Mouse (Mus musculus) frontal cortex, postnatal 14 days (tissue): ENCODE results near the gene Clec9a.

ENCODE experiments used
- DNase-seq, 2 experiments: peaks; one replicate each; pipeline ENCODE4 v3.0.0; 2022; ENCODE audit warnings: low spot score in 2 of 2

Gene Clec9a

DNA sequence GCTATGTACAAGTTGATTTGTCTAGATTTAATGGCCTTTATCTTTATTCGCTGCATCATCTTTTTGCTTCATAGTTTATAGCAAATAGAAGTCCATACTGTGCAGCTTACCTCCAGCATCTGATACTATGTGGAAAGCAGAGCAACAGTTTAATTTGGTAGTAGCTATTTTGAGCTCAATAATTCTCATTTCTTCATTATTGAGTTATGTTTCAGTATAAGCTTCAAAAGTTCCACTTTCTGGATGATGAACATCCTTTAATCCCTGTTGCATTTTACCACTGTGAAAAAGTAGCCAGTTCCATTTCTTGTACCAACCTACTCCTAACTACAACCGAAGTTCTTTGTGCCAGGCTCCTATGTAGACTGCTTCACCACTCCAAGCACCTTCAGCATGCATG is at the start of gene Clec9a:
TSS of gene Clec9a (plus strand) at position 301 of the 400 bp plus-strand sequence.
- no peak for DNase-seq

- no peak for DNase-seq
Measured at GRCm38 (mm10) chr6:129359515-129359914, 49.1 kb upstream of the Clec9a start.

GRCm38 (mm10) chr6:129363942-129364341 is 44.7 kb upstream of the Clec9a start:
- no peak for DNase-seq

- no peak for DNase-seq
Measured at GRCm38 (mm10) chr6:129365959-129366359, 42.7 kb upstream of the Clec9a start.

GRCm38 (mm10) chr6:129369374-129370132 is 39.1 kb upstream of the Clec9a start:
- DNase-seq: no peak

DNA sequence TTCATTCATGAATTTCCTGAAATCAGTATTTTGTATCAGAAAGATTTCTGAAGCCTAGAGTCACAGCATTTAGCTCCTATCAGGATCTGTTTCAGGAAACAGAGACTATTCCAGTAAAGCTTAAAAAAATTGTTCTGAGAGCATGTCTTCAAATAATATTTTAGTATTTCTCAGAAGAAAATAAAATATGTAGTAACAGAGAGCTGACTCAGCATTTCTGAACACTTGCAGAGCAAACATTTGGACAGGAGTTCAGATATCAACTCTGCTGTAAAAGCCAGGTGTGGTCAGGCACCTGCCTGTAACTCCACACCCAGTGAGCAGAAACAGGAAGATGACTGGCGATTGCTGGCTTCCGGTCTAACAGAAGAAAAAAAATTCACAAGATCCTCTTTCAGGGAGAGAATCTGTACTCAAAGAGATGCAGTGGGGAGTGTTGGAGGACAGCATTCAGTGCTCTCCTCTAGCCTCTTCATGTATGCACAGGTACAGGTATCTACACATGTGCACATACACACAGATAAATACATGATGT is 33.7 kb upstream of the Clec9a start:
- no peak for DNase-seq

GRCm38 (mm10) chr6:129380454-129380853 is 28.2 kb upstream of the Clec9a start:
- DNase-seq: no peak

- no peak for DNase-seq
Measured at GRCm38 (mm10) chr6:129381736-129382135, 26.9 kb upstream of the Clec9a start.

DNA sequence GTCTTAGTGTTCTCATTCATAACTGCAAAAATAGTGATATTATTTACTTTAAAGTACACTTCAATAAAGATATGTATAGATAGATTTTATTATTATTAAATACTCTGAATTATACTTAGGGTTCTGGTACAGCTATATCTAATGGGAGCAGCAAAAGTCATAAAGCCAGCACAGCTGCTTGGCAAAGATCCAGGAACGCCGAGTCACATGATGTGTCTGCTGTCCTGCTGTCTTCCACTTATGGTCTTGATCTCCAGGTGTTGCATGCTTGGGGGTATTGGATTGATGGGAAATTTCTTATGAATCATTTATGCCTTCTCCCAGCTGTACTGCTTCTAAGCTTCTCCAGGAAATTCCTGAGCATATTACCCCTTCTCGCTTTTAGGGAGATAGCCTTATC is 25.2 kb upstream of the Clec9a start:
- DNase-seq: no peak

GRCm38 (mm10) chr6:129385000-129385399 is 23.7 kb upstream of the Clec9a start:
- DNase-seq: no peak

- no peak for DNase-seq
Measured at GRCm38 (mm10) chr6:129385774-129386173, 22.9 kb upstream of the Clec9a start, which contains the start of gene Clec12b. Clec12b (minus strand) TSS chr6:129385874.

- DNase-seq: no peak
Measured at GRCm38 (mm10) chr6:129393087-129393720, 15.5 kb upstream of the Clec9a start.

DNA sequence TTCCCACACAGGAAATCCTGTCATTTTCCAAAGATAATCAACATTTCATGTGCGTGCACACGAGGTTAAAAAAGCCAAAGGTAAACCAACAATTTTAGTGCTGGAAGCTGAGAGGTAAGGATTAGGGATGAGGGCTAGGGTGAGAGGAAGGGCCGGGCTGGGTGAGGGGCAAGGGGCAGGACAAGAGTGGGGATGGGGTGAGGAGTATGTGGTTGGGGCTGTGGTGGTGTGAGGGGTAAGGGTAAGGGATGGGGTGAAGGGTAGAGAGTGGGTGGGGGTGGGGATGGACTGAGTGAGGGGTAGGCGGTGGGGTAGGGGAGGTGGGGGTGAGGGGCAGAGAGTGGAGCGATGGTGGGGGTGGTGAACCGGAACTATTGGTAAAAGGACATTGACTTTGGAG is 14.9 kb upstream of the Clec9a start:
- DNase-seq: no peak

- DNase-seq: no peak
Measured at GRCm38 (mm10) chr6:129396997-129397396, 11.7 kb upstream of the Clec9a start, which contains the start of gene Clec1b. Clec1b (plus strand) TSS chr6:129397297.

DNA sequence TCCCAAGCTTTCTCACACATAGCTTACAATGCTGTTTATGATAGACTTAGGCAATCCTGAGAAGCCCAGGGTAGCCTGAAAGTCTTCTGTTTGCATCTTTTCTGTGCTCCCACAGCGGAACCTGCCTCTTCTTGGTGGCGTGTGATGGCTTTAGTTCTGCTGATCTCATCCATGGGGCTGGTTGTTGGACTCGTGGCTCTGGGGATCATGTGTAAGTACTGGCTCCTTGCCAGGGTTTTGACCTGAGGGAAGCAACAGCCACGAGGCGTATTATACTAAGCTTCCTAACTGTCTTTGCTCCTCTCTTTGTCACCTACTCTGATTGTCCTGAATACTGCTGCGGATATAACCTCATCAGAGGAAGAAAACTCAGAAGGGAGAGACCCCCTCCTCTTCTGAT is 8.7 kb upstream of the Clec9a start:
- no peak for DNase-seq

GRCm38 (mm10) chr6:129402404-129402803 is 6.3 kb upstream of the Clec9a start:
- no peak for DNase-seq

GRCm38 (mm10) chr6:129403391-129403790 is 5.3 kb upstream of the Clec9a start:
- no peak for DNase-seq

- no peak for DNase-seq
Measured at GRCm38 (mm10) chr6:129405999-129406398, 2.7 kb upstream of the Clec9a start.

DNA sequence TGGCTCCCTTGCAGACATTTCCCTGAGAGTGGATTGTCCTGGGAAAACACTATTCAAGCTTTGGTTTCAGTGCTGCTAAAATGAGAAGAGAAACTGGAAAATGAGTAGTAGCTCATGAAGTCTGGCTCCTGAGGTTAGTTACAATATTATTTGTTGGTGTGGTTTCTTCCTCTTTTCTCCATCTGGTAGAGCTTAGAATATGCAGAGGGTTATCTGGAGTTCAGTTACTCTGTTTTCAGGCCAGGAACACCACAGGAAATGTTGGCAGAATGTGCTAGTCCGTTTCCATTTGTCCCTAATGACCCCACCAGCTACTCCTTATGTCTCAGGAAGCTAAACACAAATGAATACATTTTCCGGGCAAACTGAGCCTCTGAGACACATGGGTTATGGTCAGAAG is 1.3 kb upstream of the Clec9a start:
- no peak for DNase-seq

GRCm38 (mm10) chr6:129414177-129414576 is 5.5 kb downstream of the Clec9a start:
- DNase-seq: no peak

GRCm38 (mm10) chr6:129422311-129422710 is 13.6 kb downstream of the Clec9a start:
- no peak for DNase-seq

DNA sequence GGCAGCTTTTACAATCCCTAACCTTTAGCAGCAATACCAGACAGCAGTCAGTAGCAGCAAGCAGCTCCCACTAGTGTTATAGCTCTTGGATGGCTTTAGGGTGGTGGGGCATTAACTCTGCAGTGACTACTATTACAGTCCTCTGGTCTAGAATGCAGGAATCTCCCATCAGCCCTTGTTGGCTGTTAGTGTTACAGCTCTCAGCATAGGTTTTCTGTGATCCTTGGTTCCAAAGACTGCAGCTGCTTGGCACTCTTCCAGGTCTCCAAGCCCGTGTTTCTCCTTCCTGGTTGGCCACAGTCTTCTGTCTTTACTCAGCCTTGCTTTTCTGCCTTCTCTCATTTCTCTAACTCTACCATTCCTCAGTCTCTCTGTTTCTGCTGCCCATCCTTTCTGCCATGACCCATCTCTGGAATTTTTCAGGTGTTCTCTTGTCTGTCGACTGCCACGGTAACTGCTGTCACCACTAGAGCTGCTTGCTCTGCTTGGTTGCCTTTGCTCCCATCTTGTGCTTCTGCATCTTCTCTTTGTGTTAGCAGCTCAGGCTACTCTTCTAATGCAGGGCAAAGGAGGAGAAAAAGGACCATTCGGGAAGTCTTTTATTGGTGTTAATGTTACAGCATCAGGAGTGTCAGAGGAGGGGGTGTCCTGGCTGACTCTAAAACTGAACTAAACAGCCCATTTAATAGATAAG is 14.5 kb downstream of the Clec9a start:
- DNase-seq: no peak

GRCm38 (mm10) chr6:129423734-129424072 is 15.0 kb downstream of the Clec9a start:
- peak; percentile 54 to 59 for DNase-seq
